Mouse (Mus musculus) E14TG2a.4 (cell line): ENCODE results near the gene Kcnh1.

Experiments used
- H3K27me3 ChIP-seq: 2 replicates; pipeline ENCODE4 v1.6.1; 2014; ENCODE audit warnings: low read length, control low read depth; ENCODE audit not compliant: insufficient read depth
- H3K36me3 ChIP-seq: 2 replicates; pipeline ENCODE4 v1.6.1; 2014; ENCODE audit warnings: low read length, control low read depth; ENCODE audit not compliant: insufficient read depth
- H3K4me1 ChIP-seq: replicated peaks from 2 replicates; pipeline ENCODE4 v1.6.1; 2014; ENCODE audit warnings: low read depth, low read length, control low read depth
- H3K4me3 ChIP-seq: replicated peaks from 2 replicates; pipeline ENCODE4 v1.5.1; 2014; ENCODE audit warnings: mild to moderate bottlenecking, low read length
- H3K9me3 ChIP-seq: 2 replicates; pipeline ENCODE4 v1.6.1; 2014; ENCODE audit warnings: low read length, control low read depth
- CTCF ChIP-seq: conservative IDR thresholded peaks from 2 replicates; pipeline ENCODE4 v1.5.1; 2014; ENCODE audit warnings: low read length
- NANOG ChIP-seq: IDR thresholded peaks from 2 replicates; pipeline ENCODE4 v1.6.1; 2014; ENCODE audit warnings: borderline replicate concordance, low read length, mixed read lengths
- POU5F1 ChIP-seq: IDR thresholded peaks from 2 replicates; pipeline ENCODE4 v1.6.1; 2014; ENCODE audit warnings: low read length, borderline replicate concordance

Gene Kcnh1

GRCm38 (mm10) chr1:192444658-192445447 is 254.3 kb downstream of the Kcnh1 start:
- peaks cover 29% of the 10 kb centered on the region for H3K4me1 ChIP-seq
- no peak for TF ChIP-seq CTCF
- TF ChIP-seq POU5F1, result no peak
- no peak for TF ChIP-seq NANOG
- H3K36me3 ChIP-seq, result no peaks in the 10 kb centered on the region
- H3K27me3 ChIP-seq, result peaks cover 9% of the 10 kb centered on the region
- peaks cover 7% of the 10 kb centered on the region; the same call in 1 of the 2 replicates for H3K9me3 ChIP-seq
- H3K4me3 ChIP-seq, result peak overlapping the region; percentile 59

- peaks cover 41% of the 10 kb centered on the region for H3K4me1 ChIP-seq
- no peaks in the 10 kb centered on the region for H3K36me3 ChIP-seq
- TF ChIP-seq CTCF (no peak), NANOG (no peak), POU5F1 (no peak)
- peaks cover 9% of the 10 kb centered on the region for H3K27me3 ChIP-seq
- H3K9me3 ChIP-seq, result peaks cover 8% of the 10 kb centered on the region
- H3K4me3 ChIP-seq, result no peak overlapping the region
Observed at GRCm38 (mm10) chr1:192446158-192446557, 255.6 kb downstream of the Kcnh1 start.

- Histone ChIP-seq H3K4me1 (peaks cover 53% of the 10 kb centered on the region), H3K9me3 (peaks cover 22% of the 10 kb centered on the region), H3K36me3 (no peaks in the 10 kb centered on the region), H3K27me3 (peaks cover 6% of the 10 kb centered on the region), H3K4me3 (no peak overlapping the region)
- TF ChIP-seq NANOG, result no peak
- TF ChIP-seq CTCF, result no peak
- TF ChIP-seq POU5F1, result no peak
Observed at GRCm38 (mm10) chr1:192447666-192448065, 257.1 kb downstream of the Kcnh1 start.

DNA sequence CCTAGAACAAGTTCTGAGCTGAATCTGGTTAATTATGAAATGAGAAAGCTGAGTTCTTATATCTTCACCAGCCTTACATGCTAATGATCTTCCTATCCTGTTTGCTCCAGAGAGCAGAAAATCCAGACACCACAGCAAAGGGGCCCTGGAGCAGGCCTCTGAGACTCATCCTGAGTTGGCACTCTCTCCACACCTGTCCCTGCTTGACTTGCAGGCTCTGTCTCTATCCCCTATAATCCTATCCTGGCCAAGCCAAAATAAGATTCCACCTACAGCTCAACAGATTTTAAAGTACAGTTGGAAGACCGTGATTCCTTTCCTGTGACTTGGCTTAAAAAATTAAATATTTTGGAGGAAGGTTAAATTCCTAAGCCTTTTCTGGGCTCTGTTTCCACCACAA is 257.9 kb downstream of the Kcnh1 start:
- Histone ChIP-seq H3K4me3 (no peak overlapping the region), H3K4me1 (peaks cover 54% of the 10 kb centered on the region), H3K27me3 (no peaks in the 10 kb centered on the region), H3K9me3 (peaks cover 31% of the 10 kb centered on the region), H3K36me3 (no peaks in the 10 kb centered on the region)
- TF ChIP-seq POU5F1 (no peak), NANOG (no peak), CTCF (no peak)

GRCm38 (mm10) chr1:192449572-192450351 is 259.2 kb downstream of the Kcnh1 start:
- Histone ChIP-seq H3K9me3 (peaks cover 34% of the 10 kb centered on the region), H3K27me3 (no peaks in the 10 kb centered on the region), H3K36me3 (no peaks in the 10 kb centered on the region), H3K4me3 (no peak overlapping the region), H3K4me1 (peaks cover 59% of the 10 kb centered on the region)
- TF ChIP-seq NANOG (no peak), POU5F1 (no peak), CTCF (no peak)

DNA sequence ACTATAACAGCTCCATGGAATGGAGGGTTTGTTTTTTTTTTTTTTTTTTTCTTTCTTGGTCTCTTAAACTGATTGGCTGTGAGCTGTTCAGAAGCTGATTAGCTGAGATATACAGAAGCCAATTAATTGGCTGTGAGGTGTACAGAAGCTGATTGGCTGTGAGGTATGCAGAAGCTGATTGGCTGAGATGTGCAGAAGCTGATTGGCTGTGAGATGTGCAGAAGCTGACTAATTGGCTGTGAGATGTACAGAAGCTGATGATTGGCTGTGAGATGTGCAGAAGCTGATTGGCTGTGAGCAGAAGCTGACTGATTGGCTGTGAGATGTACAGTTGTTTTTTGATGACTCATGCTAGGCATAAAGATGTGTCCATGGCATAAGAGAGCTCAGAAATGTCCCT is 259.9 kb downstream of the Kcnh1 start:
- Histone ChIP-seq H3K36me3 (no peaks in the 10 kb centered on the region), H3K27me3 (no peaks in the 10 kb centered on the region), H3K9me3 (peaks cover 34% of the 10 kb centered on the region), H3K4me3 (no peak overlapping the region), H3K4me1 (peaks cover 61% of the 10 kb centered on the region)
- TF ChIP-seq NANOG, result no peak
- no peak for TF ChIP-seq POU5F1
- no peak for TF ChIP-seq CTCF

DNA sequence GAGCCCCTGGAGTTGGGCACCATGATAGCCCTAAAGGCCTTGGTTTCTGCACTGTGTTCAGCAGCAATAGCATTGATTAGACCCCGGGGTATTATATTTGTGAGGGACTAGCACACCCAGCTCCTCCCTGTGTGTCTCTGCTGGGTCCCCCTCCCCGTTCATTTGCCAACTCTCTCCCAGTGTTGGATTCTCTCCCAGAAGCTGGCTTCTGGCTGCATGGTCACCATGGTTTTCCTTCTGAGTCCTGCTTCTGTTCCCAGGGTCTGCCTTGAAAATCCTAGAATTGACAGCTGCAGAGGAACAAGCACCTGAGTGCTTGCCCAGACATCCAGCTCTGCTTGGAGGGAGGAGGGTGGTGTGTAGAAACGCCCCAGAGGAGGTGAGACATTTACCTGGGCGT is 261.1 kb downstream of the Kcnh1 start:
- no peaks in the 10 kb centered on the region for H3K36me3 ChIP-seq
- H3K9me3 ChIP-seq, result peaks cover 34% of the 10 kb centered on the region
- no peaks in the 10 kb centered on the region for H3K27me3 ChIP-seq
- H3K4me1 ChIP-seq, result peaks cover 73% of the 10 kb centered on the region
- no peak for TF ChIP-seq POU5F1
- TF ChIP-seq NANOG, result no peak
- no peak for TF ChIP-seq CTCF
- H3K4me3 ChIP-seq, result no peak overlapping the region

DNA sequence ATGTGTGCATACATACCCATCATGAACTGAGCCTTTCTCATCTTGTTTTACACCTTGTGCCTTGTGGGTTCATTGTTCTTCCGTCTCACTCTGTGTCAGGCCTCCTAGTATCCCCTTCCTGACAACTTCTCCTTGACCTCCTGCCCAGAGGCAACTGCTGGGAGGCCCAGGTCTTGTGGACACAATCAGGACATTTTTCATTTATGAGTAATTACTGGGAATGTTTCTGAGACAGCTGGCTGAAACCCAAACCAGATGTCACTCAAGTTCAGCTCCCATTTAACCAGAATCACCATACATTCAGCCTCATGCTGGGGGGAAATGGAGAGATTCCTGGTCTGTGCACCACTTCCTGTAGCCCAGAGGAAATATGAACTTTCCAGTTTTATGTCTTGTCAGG is 263.9 kb downstream of the Kcnh1 start:
- TF ChIP-seq CTCF, result no peak
- no peak for TF ChIP-seq NANOG
- TF ChIP-seq POU5F1, result no peak

More for the DNA sequence above, 263.9 kb downstream of the Kcnh1 start:
- Histone ChIP-seq H3K36me3 (no peaks in the 10 kb centered on the region), H3K27me3 (no peaks in the 10 kb centered on the region), H3K4me1 (peaks cover 74% of the 10 kb centered on the region), H3K4me3 (no peak overlapping the region), H3K9me3 (peaks cover 34% of the 10 kb centered on the region)
